Mouse (Mus musculus) heart, postnatal 10 days (tissue): Measurements from ENCODE around the gene Gprc5b. TPM values are rescaled to one million over a fixed set of nuclear protein-coding genes. Genes with fewer than 3 reads are reported as not detected.
A peak's percentile ranks its signal among the peaks of the same experiment; 100 is the strongest.

Experiments used
- DNase-seq, 2 experiments: peaks; one replicate each; pipeline ENCODE4 v3.0.0; 2021
- intact Hi-C: fragments of 180-260 bp; cut with DNase I; formaldehyde crosslinking; loops from one replicate; pipeline ENCODE4 v1.15.1; 2025
- total RNA-seq, 2 experiments: library from RNA; stranded (reverse); gene quantifications; 2 replicates each; pipeline ENCODE4 v1.2.3; 2021

Gene Gprc5b
- total RNA-seq, 2 experiments from 2014 or later = 20.7 to 22.4 TPM

DNA sequence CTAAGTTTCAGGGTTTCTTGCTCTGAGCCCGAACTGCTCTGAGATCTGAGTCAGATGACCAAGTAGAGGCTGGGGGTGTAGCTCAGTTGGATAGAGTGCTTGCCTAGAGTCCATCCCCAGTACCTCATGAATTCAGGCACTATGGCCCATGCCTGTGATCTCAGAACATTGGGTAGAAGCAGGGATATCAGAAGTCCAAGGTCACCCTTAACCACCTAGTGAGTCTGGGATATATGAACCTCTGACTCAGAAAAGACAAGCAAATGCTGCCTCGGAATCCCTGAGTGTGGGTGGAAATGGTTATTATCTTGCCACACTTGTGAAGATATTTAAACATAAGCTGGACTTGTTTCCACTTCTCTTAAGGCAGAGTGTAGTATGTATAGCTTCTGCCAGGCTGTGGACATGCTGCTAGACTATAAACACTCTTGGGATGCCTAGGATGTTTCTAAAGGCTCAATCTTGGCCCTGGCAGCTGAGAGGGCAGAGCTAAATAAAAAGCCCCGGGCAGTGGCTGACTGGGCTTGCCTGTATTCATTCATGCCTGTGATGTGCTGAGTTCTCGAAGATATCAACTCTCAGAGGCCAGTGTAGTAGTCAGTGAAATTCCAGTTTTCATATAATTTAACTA lies 38.3 kb downstream of the Gprc5b start:
- intact Hi-C loops = no loop called here
- peak in 1 of 2 experiments; percentile 37 for DNase-seq

GRCm38 (mm10) chr7:118954968-118955367 lies 40.0 kb downstream of the Gprc5b start:
- DNase-seq = no peak
- intact Hi-C loops = no loop called here

DNA sequence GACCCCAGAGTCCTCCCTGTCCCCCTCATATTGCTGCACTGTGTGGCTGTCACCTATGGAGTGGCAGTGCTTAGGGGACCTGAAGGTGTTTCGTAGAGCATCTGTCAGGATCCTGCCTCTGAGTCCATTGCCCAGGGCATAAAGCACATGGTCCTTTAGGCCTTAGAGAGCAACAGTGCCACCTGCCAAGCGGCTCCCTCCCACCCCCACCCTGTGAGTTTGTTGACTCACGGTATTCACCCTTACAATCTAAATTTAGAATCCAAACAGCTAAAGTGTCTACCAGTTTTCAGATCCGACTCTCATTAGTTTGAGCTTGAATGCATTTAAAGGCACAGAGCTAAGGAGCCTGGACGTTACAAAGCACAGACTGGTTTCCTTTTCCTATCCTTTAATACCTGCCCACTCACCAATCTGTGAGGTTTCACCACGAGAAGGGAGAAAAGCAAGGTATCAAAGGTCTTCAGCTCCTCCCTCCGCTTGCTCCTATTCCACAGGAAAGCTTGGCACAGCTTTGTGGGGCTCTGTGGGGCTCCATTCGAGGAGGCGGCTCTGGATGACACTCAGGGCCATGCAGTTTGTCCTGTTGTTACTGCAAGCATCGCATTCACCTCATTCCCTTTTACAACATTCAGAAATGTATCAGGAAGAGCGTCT lies 41.3 kb downstream of the Gprc5b start:
- intact Hi-C loops = no loop called here
- DNase-seq = no peak

DNA sequence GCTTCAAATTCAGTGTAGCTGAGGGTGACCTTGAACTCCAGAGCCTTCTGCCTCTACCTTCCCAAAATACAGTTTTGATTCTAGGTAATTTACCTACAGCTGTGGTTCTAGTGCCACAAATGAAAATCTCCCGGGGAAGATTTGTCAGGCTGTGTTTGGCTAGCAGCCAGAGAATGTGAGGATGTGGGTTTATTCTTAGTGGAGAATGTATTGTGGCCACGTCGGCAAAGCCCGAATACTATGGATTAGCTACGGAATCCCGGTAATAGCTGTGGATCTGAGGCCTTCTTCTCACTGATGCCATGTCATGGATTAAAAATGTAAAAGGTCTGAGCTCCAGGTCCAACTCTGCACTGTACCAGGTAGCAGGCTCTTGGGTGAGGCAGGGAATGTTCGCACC lies 45.3 kb downstream of the Gprc5b start:
- no peak for DNase-seq
- intact Hi-C loops = no loop called here

DNA sequence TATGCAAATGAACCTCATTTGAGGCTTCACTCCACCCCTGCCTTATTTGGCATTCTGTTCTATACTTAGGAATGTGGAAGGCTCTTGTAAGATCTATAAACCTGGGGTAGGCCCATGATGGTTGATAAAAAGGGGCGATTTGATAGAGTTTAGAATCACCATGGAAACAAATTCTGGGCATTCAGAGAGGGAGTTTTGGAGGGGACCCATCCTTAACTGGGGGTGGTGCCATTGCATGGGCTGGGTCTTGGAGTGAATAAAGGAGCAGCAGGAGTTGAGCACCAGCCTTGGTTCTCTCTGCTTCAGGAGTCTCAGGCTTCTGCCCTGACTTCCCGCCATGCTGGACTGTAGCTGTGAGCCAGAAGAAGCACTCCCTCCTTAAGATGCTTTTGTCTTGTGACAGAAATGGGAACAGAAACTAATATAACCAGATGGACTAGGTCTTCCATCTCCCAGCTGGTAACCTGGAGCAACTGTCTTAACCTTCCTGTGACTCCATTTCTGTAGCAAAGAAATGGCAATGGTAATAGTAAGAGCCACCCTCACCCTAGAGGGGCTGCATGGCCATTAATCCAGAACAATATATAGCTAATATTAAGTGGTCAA lies 46.2 kb downstream of the Gprc5b start:
- DNase-seq = no peak
- intact Hi-C loops = no loop called here

DNA sequence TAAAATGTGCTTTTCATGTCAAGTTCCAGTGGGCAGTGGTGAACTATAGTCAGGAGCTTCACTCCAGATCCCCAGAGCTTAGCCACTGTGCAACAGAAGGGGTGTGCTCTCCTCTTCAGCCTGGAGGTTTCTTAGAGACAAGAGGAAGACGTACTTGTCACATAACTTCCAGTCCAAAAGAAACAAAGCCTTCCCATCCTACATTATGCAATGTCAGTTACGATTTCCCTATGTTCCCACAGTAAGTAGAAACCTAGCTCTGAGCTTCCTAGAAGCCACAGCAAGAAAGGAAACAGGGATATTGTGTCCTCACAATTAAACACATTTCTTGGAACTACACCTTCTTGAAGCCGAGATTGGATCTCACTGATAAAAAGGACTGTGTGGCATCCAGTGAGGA lies 47.8 kb downstream of the Gprc5b start:
- DNase-seq = no peak
- intact Hi-C loops = no loop called here

DNA sequence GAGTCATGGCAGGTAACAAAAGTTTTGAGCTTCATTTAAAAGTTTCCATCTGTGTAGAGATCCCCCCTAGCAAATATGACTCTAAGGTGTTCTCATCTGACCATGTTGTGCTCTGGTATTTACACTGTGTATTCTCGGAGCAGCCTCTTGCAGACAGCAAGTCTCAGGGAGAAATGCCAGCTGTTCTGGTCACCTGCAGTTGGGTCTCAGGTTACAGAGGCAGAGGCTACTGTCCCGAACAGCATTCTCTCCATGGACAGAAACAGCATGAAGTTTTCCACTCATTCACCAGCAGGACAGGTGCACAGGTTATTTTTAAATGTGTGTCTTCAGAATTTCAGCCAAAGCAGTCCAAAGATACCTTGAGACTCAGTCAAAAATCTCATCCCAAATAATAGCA lies 50.1 kb downstream of the Gprc5b start:
- no peak for DNase-seq
- intact Hi-C loops = no loop called here

- intact Hi-C loops = no loop called here
Measured at GRCm38 (mm10) chr7:118943170-118943569, 51.8 kb downstream of the Gprc5b start.

DNA sequence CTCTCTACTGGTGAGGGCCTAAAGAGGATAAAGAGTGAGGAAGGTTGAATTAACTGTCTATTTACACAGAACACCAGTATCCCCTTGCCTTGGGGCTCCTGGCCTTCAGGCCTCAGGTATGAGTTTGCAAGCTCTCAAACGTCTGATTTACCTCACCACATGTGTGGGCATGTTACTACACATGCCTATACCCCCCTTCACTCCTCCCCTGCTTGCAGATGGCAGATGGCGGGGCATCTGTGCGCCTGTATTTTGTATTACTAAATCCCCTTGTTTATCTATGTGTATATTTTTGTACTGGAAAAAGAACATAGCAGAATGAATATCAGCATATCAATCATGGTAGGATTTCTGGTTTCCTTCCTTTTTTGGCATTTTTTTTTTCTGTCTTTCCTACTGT lies 52.7 kb downstream of the Gprc5b start:
- no peak for DNase-seq
- intact Hi-C loops = no loop called here

More at GRCm38 (mm10) chr7:118943170-118943569, 51.8 kb downstream of the Gprc5b start:
- no peak for DNase-seq

DNA sequence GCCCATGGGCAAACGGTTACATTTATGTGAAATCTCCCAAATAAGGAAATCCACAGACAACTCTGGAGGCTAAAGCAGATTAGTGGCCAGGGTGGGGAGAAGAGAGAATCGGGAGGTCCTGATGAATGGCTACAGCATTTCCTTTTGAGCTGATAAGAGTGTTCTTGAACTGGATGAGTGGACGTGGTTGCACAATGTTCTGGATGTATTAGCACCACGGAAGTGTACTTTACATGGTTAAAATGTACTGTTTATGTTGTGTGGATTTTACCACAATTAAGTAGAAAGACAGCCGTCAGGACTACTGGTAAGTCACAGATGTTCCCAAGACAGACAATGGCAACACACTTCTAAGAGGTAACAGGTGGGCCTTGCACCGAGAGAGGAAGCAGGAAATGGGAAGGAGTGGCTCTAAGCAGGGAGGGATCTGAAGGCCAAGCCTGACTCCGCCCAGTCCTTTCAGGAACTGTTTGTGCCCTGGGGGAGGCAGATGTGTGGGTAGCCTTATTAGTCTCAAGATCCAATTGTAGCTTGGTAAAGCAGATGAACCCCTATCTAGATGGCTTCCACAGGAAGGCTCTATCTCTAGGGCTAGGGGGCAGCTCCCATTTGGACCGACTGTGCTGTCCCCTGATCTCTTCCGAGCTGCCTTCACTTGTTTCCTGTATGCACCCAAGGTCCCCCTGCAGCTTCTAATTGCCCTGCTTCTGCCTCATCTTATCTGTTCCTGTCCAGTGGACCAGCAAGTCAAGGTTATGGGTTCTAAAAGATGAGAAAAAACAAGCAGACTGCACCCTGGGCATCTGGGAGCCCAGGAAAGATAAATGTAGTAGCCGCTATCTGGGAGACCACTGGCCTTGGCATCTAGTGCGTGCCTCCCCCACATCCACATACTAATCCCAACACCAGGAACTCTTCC lies 57.3 kb downstream of the Gprc5b start:
- DNase-seq = no peak
- intact Hi-C loops = no loop called here

- intact Hi-C loops = no loop called here
- DNase-seq = no peak
Measured at GRCm38 (mm10) chr7:118936844-118937243, 58.2 kb downstream of the Gprc5b start.

DNA sequence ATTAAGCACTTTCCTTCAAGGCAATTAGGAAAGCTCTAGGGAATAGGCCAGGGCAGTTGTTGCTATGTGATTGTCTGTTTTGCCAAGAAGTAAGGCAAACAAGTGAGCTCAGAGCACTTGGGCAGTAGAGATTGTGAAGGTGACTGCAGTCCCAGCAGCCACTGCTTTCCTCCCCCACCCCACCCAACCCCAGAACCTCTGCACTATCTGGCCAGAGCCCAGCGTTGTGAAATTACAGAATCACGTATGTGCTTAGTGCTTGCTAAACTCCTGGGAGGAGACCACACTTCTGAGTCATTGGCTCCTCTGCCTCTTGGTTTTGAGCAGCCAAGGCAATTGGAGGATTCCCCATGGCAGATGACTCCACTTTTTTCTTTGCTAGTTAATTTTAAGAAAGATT lies 59.7 kb downstream of the Gprc5b start:
- peak; percentile 58 to 60 for DNase-seq
- intact Hi-C loops = no loop called here

DNA sequence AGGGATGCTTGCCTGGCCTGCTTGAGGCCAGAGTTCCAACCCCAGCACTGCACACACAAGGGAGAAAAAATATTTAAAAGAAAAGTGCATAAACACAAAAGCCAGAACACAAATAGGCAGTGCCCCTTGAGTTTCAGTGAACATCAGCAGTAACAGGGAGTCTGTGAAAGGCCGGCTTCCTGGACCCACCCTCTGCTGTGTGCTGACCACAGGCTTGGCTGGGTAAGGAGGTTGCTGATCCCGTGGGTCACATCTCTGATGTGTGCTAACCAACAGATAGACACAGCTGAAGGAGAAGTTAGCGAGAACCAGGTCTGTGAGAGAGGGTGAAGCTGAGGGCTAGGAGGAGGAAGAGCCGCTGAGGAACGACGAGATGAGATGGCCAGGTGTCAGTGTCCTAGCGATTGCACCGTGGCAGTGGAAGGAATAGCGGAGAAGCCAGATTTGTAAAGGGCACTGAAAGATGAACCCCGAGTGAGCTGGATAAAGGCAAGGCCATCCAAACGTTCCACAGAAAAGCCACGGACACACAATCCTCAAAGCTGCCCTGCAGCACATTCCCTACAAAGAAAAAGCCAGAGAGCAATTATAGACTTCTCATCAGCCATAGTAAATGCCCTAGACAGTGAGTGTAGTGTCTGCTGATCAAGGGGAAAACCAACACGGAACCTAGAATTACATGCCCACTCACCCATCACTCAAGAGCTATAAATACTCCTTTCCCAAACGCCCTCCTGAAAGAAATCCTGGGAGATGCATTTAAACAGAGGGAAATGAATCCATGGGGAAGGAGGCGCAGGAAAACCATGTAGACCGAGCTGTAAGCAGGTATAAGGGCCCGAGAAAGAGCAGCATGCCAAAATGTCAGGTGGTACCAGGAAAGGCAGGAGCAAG lies 63.3 kb downstream of the Gprc5b start:
- no peak for DNase-seq
- intact Hi-C loops = loop anchor here (2.0 kb wide), 1 partner anchor 61 kb away; no protein-coding TSS in a partner anchor

DNA sequence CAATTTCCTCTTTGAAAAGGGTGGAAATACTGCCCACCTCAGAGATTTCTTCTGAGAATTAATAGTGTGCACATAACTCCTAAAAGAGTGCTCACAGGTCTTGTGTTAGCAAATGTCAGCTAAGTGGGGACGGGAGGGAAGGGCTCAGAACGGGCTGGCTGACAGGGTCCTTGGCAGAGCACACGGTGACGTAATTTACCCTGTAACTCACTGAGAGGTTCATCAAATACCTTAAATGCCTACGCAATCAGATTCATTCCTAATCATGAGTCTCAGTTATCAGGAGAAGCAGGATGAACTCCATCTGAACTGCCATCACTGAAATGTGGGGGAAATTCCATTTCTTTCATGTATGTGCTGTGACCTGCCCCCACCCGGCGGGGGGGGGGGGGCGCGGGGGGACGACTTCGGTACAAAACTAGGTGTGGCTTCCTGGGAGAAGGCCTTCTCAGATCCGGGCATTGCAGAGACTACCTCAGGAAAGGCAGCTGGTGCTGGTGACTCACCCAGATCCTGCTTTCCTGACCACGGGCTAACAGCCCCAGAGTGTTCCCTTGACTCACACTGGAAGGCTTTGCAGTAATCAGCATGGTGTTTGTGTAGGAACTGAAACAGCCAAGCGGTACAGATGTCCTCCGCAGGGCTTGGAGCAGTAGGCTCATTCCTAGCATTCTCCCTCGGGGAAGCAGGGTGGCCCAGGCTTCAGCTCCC lies 65.3 kb downstream of the Gprc5b start:
- peak; percentile 67 to 69 for DNase-seq
- intact Hi-C loops = loop anchor here (2.0 kb wide), 1 partner anchor 63 kb away; no protein-coding TSS in a partner anchor

GRCm38 (mm10) chr7:118928916-118929315 lies 66.1 kb downstream of the Gprc5b start:
- no peak for DNase-seq
- intact Hi-C loops = no loop called here

GRCm38 (mm10) chr7:118928316-118928715 lies 66.7 kb downstream of the Gprc5b start:
- no peak for DNase-seq
- intact Hi-C loops = no loop called here

GRCm38 (mm10) chr7:118927279-118927678 lies 67.7 kb downstream of the Gprc5b start:
- intact Hi-C loops = no loop called here
- no peak for DNase-seq

- intact Hi-C loops = no loop called here
- DNase-seq = no peak
Measured at GRCm38 (mm10) chr7:118926516-118927260, 68.3 kb downstream of the Gprc5b start.

GRCm38 (mm10) chr7:118925547-118925946 lies 69.5 kb downstream of the Gprc5b start:
- intact Hi-C loops = no loop called here
- DNase-seq = no peak
